Mouse (Mus musculus) effector memory CD4-positive, alpha-beta T cell, adult 5 months (primary cell): ENCODE results near the gene Fate1. TPM values are rescaled to one million over a fixed set of nuclear protein-coding genes. Genes with fewer than 3 reads are reported as not detected.

Source experiments
- polyA plus RNA-seq: library from polyadenylated mRNA; unstranded; fragments of 100-300 nt; shearing (Covaris generic); gene quantifications from one replicate; pipeline ENCODE4 v1.2.1, GENCODE M21; 2017

Gene Fate1
- polyA plus RNA-seq = not detected

GRCm38 (mm10) chrX:71972686-71973085 is at the start of gene Fate1:
Gene Fate1 (plus strand): TSS chrX:71972986.

GRCm38 (mm10) chrX:71962073-71963051 is 10.4 kb upstream of the Fate1 start, which contains the start of gene Prrg3:
Gene Prrg3 (plus strand): TSS chrX:71962624.

GRCm38 (mm10) chrX:71991549-71991948 is 18.8 kb downstream of the Fate1 start, which contains the start of gene Cnga2:
Gene Cnga2 (plus strand): TSS chrX:71991849.

Other genes starting within 250 kb of the Fate1 start
- gene Vma21, start 157.1 kb upstream of the Fate1 start, polyA plus RNA-seq = 25.7 TPM
- not detected for gene Gm1141, start 52.0 kb upstream of the Fate1 start, polyA plus RNA-seq
- not detected for gene Prrg3, start 10.4 kb upstream of the Fate1 start, polyA plus RNA-seq
- gene Cnga2, start 18.9 kb downstream of the Fate1 start, polyA plus RNA-seq = not detected
- gene Magea4, start 249.0 kb downstream of the Fate1 start, polyA plus RNA-seq = not detected